Mouse (Mus musculus): ENCODE data around the gene Ang2. TPM values are rescaled to one million over a fixed set of nuclear protein-coding genes. Genes with fewer than 3 reads are reported as not detected.
"Not testable (repeated sequence)": the region's sequence is repeated elsewhere in the genome, so short reads cannot be mapped to it uniquely, and the experiment has no call there.

Ang2 gene
- polyA plus RNA-seq, 1 experiment = 1.4 TPM

GRCm38 (mm10) chr14:51173843-51174242, 25.1 kb downstream of the Ang2 start:
- TF ChIP-seq MYOD1 (IDR thresholded peaks at IDR 0.05; ENCODE audit: control insufficient read depth in 1 of 3, insufficient read length in 2 of 3, low read depth in 2 of 3) (no peak), POLR2AphosphoS2 (IDR thresholded peaks at IDR 0.05; ENCODE audit: insufficient read length, low read depth) (no peak), REST (IDR thresholded peaks at IDR 0.05; ENCODE audit: insufficient read depth, insufficient read length) (no peak), POLR2A (IDR thresholded peaks at IDR 0.05; ENCODE audit: insufficient read length, low read depth) (no peak), SRF (IDR thresholded peaks at IDR 0.05; ENCODE audit: control insufficient read depth, insufficient read length, low read depth) (no peak), E2F4 (IDR thresholded peaks at IDR 0.05; ENCODE audit: insufficient read depth) (no peak), CEBPB (IDR thresholded peaks at IDR 0.05; ENCODE audit: insufficient read depth, poor library complexity, severe bottlenecking) (no peak), MYOG (IDR thresholded peaks at IDR 0.05; ENCODE audit: control insufficient read depth in 1 of 3, insufficient read depth in 1 of 3, insufficient read length in 2 of 3, low read depth in 2 of 3) (no peak), USF1 (IDR thresholded peaks at IDR 0.05; ENCODE audit: low read depth) (no peak), MAX (IDR thresholded peaks at IDR 0.05; ENCODE audit: low read depth) (no peak), TCF3 (IDR thresholded peaks at IDR 0.05; ENCODE audit: insufficient read length, low read depth) (no peak), TCF12 (IDR thresholded peaks at IDR 0.05; ENCODE audit: insufficient read depth, poor library complexity, severe bottlenecking) (no peak)
- H3K4me2 ChIP-seq (ENCODE audit: low read depth) = no peak overlapping the region
- H3ac ChIP-seq (ENCODE audit: control insufficient read depth, insufficient read length) = no peak overlapping the region
- H3K27me3 ChIP-seq (ENCODE audit: control insufficient read depth, insufficient read depth, insufficient read length) = no peaks in the 10 kb centered on the region
- no peak overlapping the region for H3K4me3 ChIP-seq
- no peaks in the 10 kb centered on the region for H3K79me2 ChIP-seq (ENCODE audit: control insufficient read depth, insufficient read depth)
- H3K36me3 ChIP-seq (ENCODE audit: control insufficient read depth, insufficient read depth) = no peaks in the 10 kb centered on the region

GRCm38 (mm10) chr14:51172947-51173346, 26.0 kb downstream of the Ang2 start:
- not testable (repeated sequence) for H3ac ChIP-seq (ENCODE audit: control insufficient read depth, insufficient read length); H3K27me3 ChIP-seq (ENCODE audit: control insufficient read depth, insufficient read depth, insufficient read length); H3K36me3 ChIP-seq (ENCODE audit: control insufficient read depth, insufficient read depth); H3K79me2 ChIP-seq (ENCODE audit: control insufficient read depth, insufficient read depth); H3K4me2 ChIP-seq (ENCODE audit: low read depth); H3K4me3 ChIP-seq

- H3K4me3 ChIP-seq; H3K79me2 ChIP-seq (ENCODE audit: control insufficient read depth, insufficient read depth); H3K4me2 ChIP-seq (ENCODE audit: low read depth); H3ac ChIP-seq (ENCODE audit: control insufficient read depth, insufficient read length); H3K27me3 ChIP-seq (ENCODE audit: control insufficient read depth, insufficient read depth, insufficient read length); H3K36me3 ChIP-seq (ENCODE audit: control insufficient read depth, insufficient read depth): not testable (repeated sequence)
Measured at GRCm38 (mm10) chr14:51172095-51172865, 26.7 kb downstream of the Ang2 start.

- Histone ChIP-seq H3K79me2 (ENCODE audit: control insufficient read depth, insufficient read depth) (no peaks in the 10 kb centered on the region), H3K36me3 (ENCODE audit: control insufficient read depth, insufficient read depth) (no peaks in the 10 kb centered on the region), H3ac (ENCODE audit: control insufficient read depth, insufficient read length) (no peak overlapping the region), H3K4me2 (ENCODE audit: low read depth) (no peak overlapping the region), H3K27me3 (ENCODE audit: control insufficient read depth, insufficient read depth, insufficient read length) (no peaks in the 10 kb centered on the region), H3K4me3 (no peak overlapping the region)
- TF ChIP-seq MYOD1 (IDR thresholded peaks at IDR 0.05; ENCODE audit: control insufficient read depth in 1 of 3, insufficient read length in 2 of 3, low read depth in 2 of 3) (no peak), REST (IDR thresholded peaks at IDR 0.05; ENCODE audit: insufficient read depth, insufficient read length) (no peak), MAX (IDR thresholded peaks at IDR 0.05; ENCODE audit: low read depth) (no peak), TCF3 (IDR thresholded peaks at IDR 0.05; ENCODE audit: insufficient read length, low read depth) (no peak), SRF (IDR thresholded peaks at IDR 0.05; ENCODE audit: control insufficient read depth, insufficient read length, low read depth) (no peak), CEBPB (IDR thresholded peaks at IDR 0.05; ENCODE audit: insufficient read depth, poor library complexity, severe bottlenecking) (no peak), POLR2A (IDR thresholded peaks at IDR 0.05; ENCODE audit: insufficient read length, low read depth) (no peak), MYOG (IDR thresholded peaks at IDR 0.05; ENCODE audit: control insufficient read depth in 1 of 3, insufficient read depth in 1 of 3, insufficient read length in 2 of 3, low read depth in 2 of 3) (no peak), POLR2AphosphoS2 (IDR thresholded peaks at IDR 0.05; ENCODE audit: insufficient read length, low read depth) (no peak), USF1 (IDR thresholded peaks at IDR 0.05; ENCODE audit: low read depth) (no peak), TCF12 (IDR thresholded peaks at IDR 0.05; ENCODE audit: insufficient read depth, poor library complexity, severe bottlenecking) (no peak), E2F4 (IDR thresholded peaks at IDR 0.05; ENCODE audit: insufficient read depth) (no peak)
Measured at GRCm38 (mm10) chr14:51166068-51166467, 32.9 kb downstream of the Ang2 start.

- Histone ChIP-seq H3K36me3 (ENCODE audit: control insufficient read depth, insufficient read depth) (no peaks in the 10 kb centered on the region), H3K4me3 (no peak overlapping the region), H3K4me2 (ENCODE audit: low read depth) (no peak overlapping the region), H3K27me3 (ENCODE audit: control insufficient read depth, insufficient read depth, insufficient read length) (no peaks in the 10 kb centered on the region), H3K79me2 (ENCODE audit: control insufficient read depth, insufficient read depth) (no peaks in the 10 kb centered on the region), H3ac (ENCODE audit: control insufficient read depth, insufficient read length) (no peak overlapping the region)
- TF ChIP-seq TCF12 (IDR thresholded peaks at IDR 0.05; ENCODE audit: insufficient read depth, poor library complexity, severe bottlenecking) = no peak
- TF ChIP-seq CEBPB (IDR thresholded peaks at IDR 0.05; ENCODE audit: insufficient read depth, poor library complexity, severe bottlenecking) = no peak
- no peak for TF ChIP-seq TCF3 (IDR thresholded peaks at IDR 0.05; ENCODE audit: insufficient read length, low read depth)
- no peak for TF ChIP-seq POLR2AphosphoS2 (IDR thresholded peaks at IDR 0.05; ENCODE audit: insufficient read length, low read depth)
- no peak for TF ChIP-seq MYOD1 (IDR thresholded peaks at IDR 0.05; ENCODE audit: control insufficient read depth in 1 of 3, insufficient read length in 2 of 3, low read depth in 2 of 3)
- no peak for TF ChIP-seq POLR2A (IDR thresholded peaks at IDR 0.05; ENCODE audit: insufficient read length, low read depth)
- TF ChIP-seq REST (IDR thresholded peaks at IDR 0.05; ENCODE audit: insufficient read depth, insufficient read length) = no peak
- no peak for TF ChIP-seq MYOG (IDR thresholded peaks at IDR 0.05; ENCODE audit: control insufficient read depth in 1 of 3, insufficient read depth in 1 of 3, insufficient read length in 2 of 3, low read depth in 2 of 3)
- TF ChIP-seq E2F4 (IDR thresholded peaks at IDR 0.05; ENCODE audit: insufficient read depth) = no peak
- TF ChIP-seq USF1 (IDR thresholded peaks at IDR 0.05; ENCODE audit: low read depth) = no peak
- TF ChIP-seq SRF (IDR thresholded peaks at IDR 0.05; ENCODE audit: control insufficient read depth, insufficient read length, low read depth) = no peak
- no peak for TF ChIP-seq MAX (IDR thresholded peaks at IDR 0.05; ENCODE audit: low read depth)
Measured at GRCm38 (mm10) chr14:51165435-51165834, 33.5 kb downstream of the Ang2 start.

- not testable (repeated sequence) for H3K27me3 ChIP-seq (ENCODE audit: control insufficient read depth, insufficient read depth, insufficient read length); H3ac ChIP-seq (ENCODE audit: control insufficient read depth, insufficient read length); H3K4me3 ChIP-seq; H3K4me2 ChIP-seq (ENCODE audit: low read depth); H3K36me3 ChIP-seq (ENCODE audit: control insufficient read depth, insufficient read depth); H3K79me2 ChIP-seq (ENCODE audit: control insufficient read depth, insufficient read depth)
Measured at GRCm38 (mm10) chr14:51163323-51163722, 35.6 kb downstream of the Ang2 start.

- H3K27me3 ChIP-seq (ENCODE audit: control insufficient read depth, insufficient read depth, insufficient read length); H3K4me2 ChIP-seq (ENCODE audit: low read depth); H3K4me3 ChIP-seq; H3ac ChIP-seq (ENCODE audit: control insufficient read depth, insufficient read length); H3K79me2 ChIP-seq (ENCODE audit: control insufficient read depth, insufficient read depth); H3K36me3 ChIP-seq (ENCODE audit: control insufficient read depth, insufficient read depth): not testable (repeated sequence)
Measured at GRCm38 (mm10) chr14:51161976-51162375, 37.0 kb downstream of the Ang2 start, which contains the start of gene Rnase2b. Gene Rnase2b, plus strand, starts transcription at chr14:51162260.

Measured in myocyte (in vitro differentiated cells).